Mouse (Mus musculus): ENCODE data around the gene Ankrd37.

DNA sequence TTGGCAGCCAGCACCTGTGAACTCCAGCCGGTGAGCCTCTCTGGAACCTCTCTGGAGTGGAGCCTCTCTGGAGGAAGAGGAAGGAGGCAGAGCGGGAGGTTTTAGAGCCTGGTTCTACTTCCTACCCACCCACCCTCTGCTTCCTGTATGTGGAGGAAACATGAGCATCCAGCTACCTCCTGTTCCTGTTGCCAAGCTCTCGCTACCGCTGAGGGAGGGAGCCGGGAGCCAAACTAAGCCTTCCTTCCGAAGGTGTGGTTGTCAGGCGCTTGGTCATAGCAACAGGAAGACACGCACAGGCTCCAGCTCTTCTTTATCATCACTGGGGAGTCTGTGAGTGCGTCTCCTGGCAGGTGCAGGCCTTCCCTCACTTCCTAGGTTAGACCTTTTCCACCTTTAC lies 16.7 kb upstream of the Ankrd37 start:
- TF ChIP-seq POLR2A (IDR thresholded peaks at IDR 0.05; ENCODE audit: insufficient read depth, low read depth, low read length) (no peak), CTCF (IDR thresholded peaks at IDR 0.05; ENCODE audit: insufficient read depth, low read depth, low read length) (no peak)
